Comparison of ENCODE assay signal across 28 mouse cellular contexts in genomic region chr16:38810196-38810595, GRCm38 (mm10). TPM values are rescaled to one million over a fixed set of nuclear protein-coding genes. Genes with fewer than 3 reads are reported as not detected.
A peak's percentile ranks its signal among the peaks of the same experiment; 100 is the strongest.
DNase-seq lines count a peak whose midpoint lies in the region; ATAC-seq and TF ChIP-seq lines count a peak whose summit lies in the region.
"Had no signal": no experiment of that assay in that cellular context is flagged by ENCODE, and none has a peak within 500 bp of the region (broad histone marks: within the 10 kb centered on the region; RNA-seq: fewer than 3 reads in every experiment).

No protein-coding gene starts in this region.

- 0 out of 2 replicates have a peak, but pooled peaks have one; percentile 8 for ATAC-seq in heart, postnatal 0 days (ENCODE audit: insufficient read depth, low read depth)
- ATAC-seq in lung, postnatal 0 days = peak; percentile 37; the same call in 1 of the 2 replicates
- ATAC-seq in intestine, embryonic 16.5 days = 0 out of 2 replicates have a peak, but pooled peaks have one; percentile 36
- ATAC-seq: forebrain, embryonic 15.5 days; hindbrain, embryonic 16.5 days; Patski had no signal

- H3K9ac ChIP-seq in heart, postnatal 0 days (replicated peaks; ENCODE audit: low read depth, low read length) = no peak overlapping the region
- no peak overlapping the region for H3K9ac ChIP-seq in lung, postnatal 0 days (replicated peaks; ENCODE audit: low read depth)
- no peak overlapping the region for H3K9ac ChIP-seq in intestine, embryonic 16.5 days (ENCODE audit: low read depth, low read length)
- H3K9ac ChIP-seq: embryonic facial prominence, embryonic 12.5 days; forebrain, embryonic 15.5 days; heart, embryonic 15.5 days; hindbrain, embryonic 12.5 days had no signal

- H3K27me3 ChIP-seq in heart, postnatal 0 days (ENCODE audit: control insufficient read depth, insufficient read depth, low read length) = no peaks in the 10 kb centered on the region
- H3K27me3 ChIP-seq in lung, postnatal 0 days (replicated peaks; ENCODE audit: insufficient read depth, low read length) = no peaks in the 10 kb centered on the region
- no peaks in the 10 kb centered on the region for H3K27me3 ChIP-seq in intestine, embryonic 16.5 days (replicated peaks; ENCODE audit: control insufficient read depth, insufficient read depth, low read length)
- H3K27me3 ChIP-seq: CH12.LX; embryonic facial prominence, embryonic 12.5 days; forebrain, embryonic 15.5 days; heart, embryonic 15.5 days; hindbrain, embryonic 12.5 days; Patski had no signal

- H3K4me3 ChIP-seq in heart, postnatal 0 days (ENCODE audit: low read depth, low read length) = no peak overlapping the region
- H3K4me3 ChIP-seq in lung, postnatal 0 days (ENCODE audit: low read depth, low read length) = no peak overlapping the region
- H3K4me3 ChIP-seq in intestine, embryonic 16.5 days (ENCODE audit: low read length) = no peak overlapping the region
- H3K4me3 ChIP-seq: embryonic facial prominence, embryonic 12.5 days; forebrain, embryonic 15.5 days; heart, embryonic 15.5 days; hindbrain, embryonic 12.5 days had no signal

- intact Hi-C loops in heart, postnatal 25 days (cut with DNase I) = loop anchor here (5.0 kb wide), 2 partner anchors 48 to 193 kb away; no protein-coding TSS in a partner anchor

- no peaks in the 10 kb centered on the region for H3K4me1 ChIP-seq in heart, postnatal 0 days (ENCODE audit: control insufficient read depth, insufficient read depth)
- no peaks in the 10 kb centered on the region for H3K4me1 ChIP-seq in lung, postnatal 0 days (ENCODE audit: insufficient read depth, low read depth, low read length)
- H3K4me1 ChIP-seq in intestine, embryonic 16.5 days (ENCODE audit: control insufficient read depth, insufficient read depth, low read length) = no peaks in the 10 kb centered on the region
- H3K4me1 ChIP-seq: embryonic facial prominence, embryonic 12.5 days; forebrain, embryonic 15.5 days; hindbrain, embryonic 12.5 days had no signal

- DNase-seq in heart, postnatal 0 days (ENCODE audit: low spot score) = no peak
- no peak for DNase-seq in heart, postnatal 25 days (ENCODE audit: low spot score)
- DNase-seq in lung, postnatal 0 days (ENCODE audit: low spot score) = no peak
- no peak for DNase-seq in lung, postnatal 10 days
- DNase-seq in layer of hippocampus, adult 18-20 months (ENCODE audit: low spot score in 2 of 2) = no peak
- no peak for DNase-seq in right cerebral cortex, adult 2 months (ENCODE audit: low spot score in 2 of 2)
- DNase-seq: adrenal gland, adult 8-10 months; cerebellum, adult 11 months; cerebellum, adult 8-10 months; cerebellum, postnatal 25 days; gastrocnemius, postnatal 10 days; heart, adult 18-20 months; heart, postnatal 4 days had no signal

- H3K27ac ChIP-seq in heart, postnatal 0 days (ENCODE audit: low read depth) = no peak overlapping the region
- no peak overlapping the region for H3K27ac ChIP-seq in lung, postnatal 0 days (ENCODE audit: low read length)
- no peak overlapping the region for H3K27ac ChIP-seq in intestine, embryonic 16.5 days (ENCODE audit: low read length)
- H3K27ac ChIP-seq: embryonic facial prominence, embryonic 12.5 days; forebrain, embryonic 15.5 days; heart, embryonic 15.5 days; hindbrain, embryonic 12.5 days had no signal

- H3K4me2 ChIP-seq in heart, postnatal 0 days (ENCODE audit: low read depth, low read length) = no peak overlapping the region
- H3K4me2 ChIP-seq in lung, postnatal 0 days (replicated peaks; ENCODE audit: low read depth, low read length) = no peak overlapping the region
- no peak overlapping the region for H3K4me2 ChIP-seq in intestine, embryonic 16.5 days (ENCODE audit: low read depth, low read length)
- H3K4me2 ChIP-seq: embryonic facial prominence, embryonic 12.5 days; forebrain, embryonic 15.5 days; heart, embryonic 11.5 days; heart, embryonic 15.5 days; hindbrain, embryonic 12.5 days had no signal

- no peak for TF ChIP-seq CTCF in heart, postnatal 0 days (IDR thresholded peaks at IDR 0.05; ENCODE audit: low read depth)
- TF ChIP-seq CTCF in lung, postnatal 0 days (IDR thresholded peaks at IDR 0.05) = no peak

- no peaks in the 10 kb centered on the region for H3K36me3 ChIP-seq in heart, postnatal 0 days (replicated peaks; ENCODE audit: control insufficient read depth, insufficient read depth, low read length)
- H3K36me3 ChIP-seq in lung, postnatal 0 days (ENCODE audit: insufficient read depth, low read length) = no peaks in the 10 kb centered on the region
- no peaks in the 10 kb centered on the region for H3K36me3 ChIP-seq in intestine, embryonic 16.5 days (ENCODE audit: control insufficient read depth, insufficient read depth, low read length)
- H3K36me3 ChIP-seq: embryonic facial prominence, embryonic 12.5 days; forebrain, embryonic 15.5 days; heart, embryonic 15.5 days; hindbrain, embryonic 12.5 days had no signal

- TF ChIP-seq EP300 in heart, postnatal 0 days (IDR thresholded peaks at IDR 0.05; ENCODE audit: low read depth) = no peak
- TF ChIP-seq EP300 in lung, postnatal 0 days (IDR thresholded peaks at IDR 0.05) = no peak

- 44% methylated on average over 5 of the region's 5 CpGs for WGBS in heart, postnatal 0 days
- 61% methylated on average over 5 of the region's 5 CpGs for WGBS in lung, postnatal 0 days
- WGBS in intestine, embryonic 16.5 days = 73% methylated on average over 5 of the region's 5 CpGs

- H3K9me3 ChIP-seq in heart, postnatal 0 days (replicated peaks; ENCODE audit: control insufficient read depth, low read length) = no peaks in the 10 kb centered on the region
- H3K9me3 ChIP-seq in lung, postnatal 0 days (ENCODE audit: low read length) = no peaks in the 10 kb centered on the region
- H3K9me3 ChIP-seq in intestine, embryonic 16.5 days (ENCODE audit: control insufficient read depth, low read length) = peaks cover 6% of the 10 kb centered on the region; the same call in 1 of the 2 replicates
- H3K9me3 ChIP-seq: embryonic facial prominence, embryonic 12.5 days; forebrain, embryonic 15.5 days; heart, embryonic 15.5 days; hindbrain, embryonic 12.5 days had no signal

RNA-seq across cellular contexts. Expression of gene Upk1b, which starts 10.1 kb away (rescaled TPM):
- 19.4 and 75.5 TPM in 2 replicates for total RNA-seq in heart, postnatal 0 days (2014; rRNA removed; ENCODE audit: low replicate concordance)
- 13.8 and 13.9 TPM in 2 replicates for polyA plus RNA-seq in heart, postnatal 0 days (2015; fragmentation: Nextera tagmentation; extraction: Ambion mirVana)
- 1 to 10 TPM; 4.4 to 6.8 TPM for total RNA-seq in heart, postnatal 25 days (2021)
- polyA plus RNA-seq in lung, postnatal 0 days (2015; fragmentation: Nextera tagmentation; extraction: Ambion mirVana) = 61.3 and 71.6 TPM in 2 replicates
- 12.0 and 13.6 TPM in 2 replicates for polyA plus RNA-seq in intestine, embryonic 16.5 days (2015; fragmentation: Nextera tagmentation; extraction: Ambion mirVana)
- 1 to 10 TPM; 3.0 to 5.4 TPM for total RNA-seq in layer of hippocampus, adult 18-20 months (2021)
- total RNA-seq: CH12.LX; gastrocnemius, postnatal 10 days had no signal
- polyA plus RNA-seq: forebrain, embryonic 15.5 days; Patski had no signal

RNA-seq across cellular contexts. Expression of gene 4930435E12Rik, which starts 18.4 kb away (rescaled TPM):
- total RNA-seq in heart, postnatal 0 days (2014; rRNA removed; ENCODE audit: low replicate concordance) = not detected in 2 replicates
- polyA plus RNA-seq in heart, postnatal 0 days (2015; fragmentation: Nextera tagmentation; extraction: Ambion mirVana) = not detected in 2 replicates
- total RNA-seq in heart, postnatal 25 days (2021) = not detected
- polyA plus RNA-seq in lung, postnatal 0 days (2015; fragmentation: Nextera tagmentation; extraction: Ambion mirVana) = not detected in 2 replicates
- not detected in 2 replicates for polyA plus RNA-seq in intestine, embryonic 16.5 days (2015; fragmentation: Nextera tagmentation; extraction: Ambion mirVana)
- total RNA-seq in layer of hippocampus, adult 18-20 months (2021) = not detected
- total RNA-seq: adrenal gland, adult 8-10 months; adrenal gland, postnatal 4 days; CH12.LX; gastrocnemius, postnatal 10 days; gastrocnemius, postnatal 4 days; heart, adult 18-20 months; heart, postnatal 4 days had no signal
- polyA plus RNA-seq: brain, embryonic 14.5 days; cortical plate, adult 2 months; embryonic facial prominence, embryonic 12.5 days; forebrain, embryonic 11.5 days; forebrain, embryonic 15.5 days; frontal cortex, adult 2 months; heart, embryonic 11.5 days; heart, embryonic 15.5 days; hindbrain, embryonic 12.5 days; hindbrain, embryonic 16.5 days; Patski had no signal
